21 mouse cellular contexts compared by ENCODE assay signal in the genomic region with DNA sequence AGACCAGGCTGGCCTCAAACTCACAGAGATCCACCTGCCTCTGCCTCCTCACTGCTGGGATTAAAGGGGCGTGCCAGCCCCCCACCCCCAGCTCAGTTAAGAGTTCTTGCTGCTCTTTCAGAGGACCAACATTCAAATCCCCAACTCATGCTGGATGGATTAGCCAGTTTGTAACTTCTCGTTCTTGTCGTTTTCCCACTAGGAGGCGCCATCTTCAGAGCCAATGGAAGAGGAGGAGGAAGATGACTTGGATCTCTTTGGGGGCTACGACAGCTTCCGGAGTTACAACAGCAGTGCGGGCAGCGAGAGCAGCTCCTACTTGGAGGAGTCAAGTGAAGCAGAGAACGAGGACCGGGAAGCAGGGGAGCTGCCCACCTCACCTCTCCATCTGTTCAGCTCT. TPM values are rescaled to one million over a fixed set of nuclear protein-coding genes. Genes with fewer than 3 reads are reported as not detected.
DNase-seq lines count a peak whose midpoint lies in the region; ATAC-seq and TF ChIP-seq lines count a peak whose summit lies in the region.
"Had no signal": no experiment of that assay in that cellular context is flagged by ENCODE, and none has a peak within 500 bp of the region (broad histone marks: within the 10 kb centered on the region; RNA-seq: fewer than 3 reads in every experiment).

No protein-coding gene starts in this region.

- peak; percentile 29; the same call in 1 of the 2 replicates for TF ChIP-seq CTCF in kidney, postnatal 0 days (IDR thresholded peaks at IDR 0.05; ENCODE audit: low read depth)
- TF ChIP-seq CTCF in brain, embryonic 14.5 days (IDR thresholded peaks at IDR 0.05; ENCODE audit: borderline replicate concordance, extremely low read depth, insufficient read depth, insufficient read length), result 0 out of 2 replicates have a peak, but pooled peaks have one; percentile 6

- 87% methylated on average over 10 of the region's 10 CpGs for WGBS in kidney, postnatal 0 days

- H3K9me3 ChIP-seq in kidney, postnatal 0 days (replicated peaks; ENCODE audit: low read length), result no peaks in the 10 kb centered on the region
- H3K9me3 ChIP-seq: embryonic facial prominence, embryonic 13.5 days; heart, embryonic 12.5 days; liver, embryonic 13.5 days; midbrain, embryonic 10.5 days had no signal

- no peak overlapping the region for H3K4me3 ChIP-seq in kidney, postnatal 0 days (replicated peaks; ENCODE audit: low read depth, low read length)
- H3K4me3 ChIP-seq: embryonic facial prominence, embryonic 13.5 days; heart, embryonic 12.5 days; liver, embryonic 13.5 days; midbrain, embryonic 10.5 days; myocyte had no signal

- no peaks in the 10 kb centered on the region for H3K4me1 ChIP-seq in kidney, postnatal 0 days (replicated peaks; ENCODE audit: insufficient read depth, low read length)

- H3K27me3 ChIP-seq in kidney, postnatal 0 days (ENCODE audit: insufficient read depth, low read length), result no peaks in the 10 kb centered on the region
- H3K27me3 ChIP-seq: embryonic facial prominence, embryonic 13.5 days; heart, embryonic 12.5 days; liver, embryonic 13.5 days had no signal

- no peak overlapping the region for H3K9ac ChIP-seq in kidney, postnatal 0 days (ENCODE audit: low read depth, low read length)
- H3K9ac ChIP-seq: embryonic facial prominence, embryonic 13.5 days; heart, embryonic 12.5 days; liver, embryonic 13.5 days had no signal

- no peak for DNase-seq in kidney, postnatal 0 days (ENCODE audit: low spot score)
- DNase-seq in kidney, adult 8-10 months, result no peak
- DNase-seq in 416B (ENCODE audit: low read depth), result peak; percentile 24
- peak; percentile 19 for DNase-seq in A20 (ENCODE audit: low read depth, low spot score)
- no peak for DNase-seq in brain, embryonic 14.5 days (ENCODE audit: low read depth)
- no peak for DNase-seq in adrenal gland, adult 8-10 months
- DNase-seq in lung, postnatal 14 days, result no peak
- DNase-seq: adrenal gland, postnatal 36 days; cerebellum, adult 11-12 months; cerebellum, postnatal 36 days; heart, postnatal 4 days; kidney, postnatal 14 days; layer of hippocampus, adult 9-11 months; liver, embryonic 13.5 days; lung, postnatal 10 days had no signal

- ATAC-seq in kidney, postnatal 0 days (replicated peaks; ENCODE audit: low FRiP score, low read depth), result no peak
- ATAC-seq: inflammation-experienced regulatory T-cells, adult 6 months had no signal

- H3K4me2 ChIP-seq in kidney, postnatal 0 days (ENCODE audit: low read length), result no peak overlapping the region
- H3K4me2 ChIP-seq: embryonic facial prominence, embryonic 13.5 days; heart, embryonic 12.5 days; liver, embryonic 13.5 days had no signal

- TF ChIP-seq POLR2A in brain, embryonic 14.5 days (IDR thresholded peaks at IDR 0.05; ENCODE audit: borderline replicate concordance, extremely low read depth, insufficient read depth, insufficient read length, poor library complexity, severe bottlenecking), result no peak

- H3K36me3 ChIP-seq in kidney, postnatal 0 days (ENCODE audit: insufficient read depth, low read length), result peaks cover 19% of the 10 kb centered on the region; the same call in 1 of the 2 replicates

- H3K27ac ChIP-seq in kidney, postnatal 0 days, result no peak overlapping the region
- H3K27ac ChIP-seq: embryonic facial prominence, embryonic 13.5 days; liver, embryonic 13.5 days; midbrain, embryonic 10.5 days had no signal

RNA-seq across cellular contexts. Expression of a gene that starts 3.3 kb away (rescaled TPM):
- 13.5 and 16.5 TPM in 2 replicates for polyA plus RNA-seq in kidney, postnatal 0 days (2015; fragmentation: Nextera tagmentation; extraction: Ambion mirVana)
- 24.8 and 25.7 TPM in 2 replicates for polyA plus RNA-seq in brain, embryonic 14.5 days (2012; rRNA removed)
- 10 to 100 TPM; 23.0 to 28.4 (median 24.5) TPM for total RNA-seq in adrenal gland, adult 8-10 months (2022)

RNA-seq across cellular contexts. Expression of a gene that starts 30.1 kb away (rescaled TPM):
- 5.3 and 6.4 TPM in 2 replicates for polyA plus RNA-seq in kidney, postnatal 0 days (2015; fragmentation: Nextera tagmentation; extraction: Ambion mirVana)
- polyA plus RNA-seq in brain, embryonic 14.5 days (2012; rRNA removed), result 14.8 and 14.9 TPM in 2 replicates
- total RNA-seq in adrenal gland, adult 8-10 months (2022), result 1 to 10 TPM; 2.2 to 5.7 (median 3.5) TPM
- total RNA-seq: neutrophil, adult 5-6 weeks had no signal

Comparison
In these comparisons a context has a peak if more than half of its experiments do, and no peak if none do; other contexts are left out.
1. DNase-seq: peak in 416B (single experiment) and A20 (single experiment); none in kidney, postnatal 0 days (single experiment), kidney, adult 8-10 months (0 of 2), brain, embryonic 14.5 days (single experiment), adrenal gland, adult 8-10 months (single experiment) and lung, postnatal 14 days (single experiment).